Mouse (Mus musculus): ENCODE data around the gene Srsf3.
"Not testable (repeated sequence)": the region's sequence is repeated elsewhere in the genome, so short reads cannot be mapped to it uniquely, and the experiment has no call there.

Gene Srsf3

DNA sequence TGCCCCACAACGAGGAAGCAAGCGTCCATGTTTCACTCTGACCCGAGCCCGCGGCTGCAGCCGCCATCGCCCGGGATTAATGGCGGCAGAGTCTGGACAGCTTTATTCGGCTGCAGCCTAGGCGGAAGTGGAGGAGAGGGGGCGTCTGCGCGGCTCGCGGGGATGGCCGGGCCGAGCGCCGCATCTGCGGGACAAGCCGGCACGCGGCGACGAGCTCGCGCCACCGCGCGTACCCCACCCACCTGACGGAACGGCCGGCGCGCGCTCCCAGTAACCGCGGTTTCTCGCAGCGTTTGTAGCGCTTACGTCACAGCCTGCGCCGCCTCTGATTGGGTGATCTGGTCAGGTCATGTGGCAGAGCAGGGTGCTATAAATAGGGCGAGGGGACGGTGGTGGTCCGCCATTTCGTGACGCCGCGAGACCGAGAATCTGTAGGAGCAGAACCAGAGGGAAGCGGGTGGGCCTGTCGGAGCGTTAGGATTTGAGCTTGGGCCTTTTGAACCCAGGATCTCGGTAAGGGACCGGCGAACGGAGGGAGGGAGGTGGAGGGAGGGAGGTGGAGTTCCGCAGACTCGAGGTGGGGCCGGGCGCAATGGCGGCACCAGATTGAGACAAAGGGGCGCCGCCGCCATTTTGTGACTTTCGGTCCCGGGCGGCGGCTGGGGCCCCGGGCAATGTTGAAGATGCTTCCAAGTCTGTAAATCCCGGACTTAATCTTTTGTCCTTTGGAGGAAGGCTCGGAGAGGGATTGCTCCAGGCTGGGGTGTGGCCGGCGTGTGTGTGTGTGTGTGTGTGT is at the start of gene Srsf3:
Srsf3 (plus strand) TSS at position 355 of the 796 bp plus-strand sequence.
- peak; percentile 99 for DNase-seq (ENCODE audit: low spot score)

- DNase-seq (ENCODE audit: low spot score): no peak
Measured at GRCm38 (mm10) chr17:28984724-28985420, 47.6 kb upstream of the Srsf3 start.

GRCm38 (mm10) chr17:28986833-28987232 is 45.6 kb upstream of the Srsf3 start:
- peak; percentile 18 for DNase-seq (ENCODE audit: low spot score)

DNA sequence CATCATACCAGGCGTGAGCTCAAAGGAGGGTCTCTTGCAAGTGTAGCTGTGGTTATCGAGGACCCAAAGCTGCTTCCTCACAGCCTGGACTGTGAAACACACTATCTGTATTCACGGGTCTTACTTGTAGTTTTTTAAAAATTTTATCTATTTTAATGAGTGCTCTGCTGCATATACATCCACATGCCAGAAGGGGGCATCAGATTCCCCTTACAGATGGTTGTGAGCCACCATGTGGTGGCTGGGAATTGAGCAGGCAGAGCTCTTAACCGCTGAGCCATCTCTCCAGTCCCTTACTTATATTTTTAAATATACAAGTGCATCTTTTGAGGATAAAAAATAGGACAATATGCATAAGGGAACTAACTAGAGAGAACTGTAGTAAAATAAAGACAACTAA is 44.7 kb upstream of the Srsf3 start:
- DNase-seq (ENCODE audit: low spot score): peak; percentile 24

GRCm38 (mm10) chr17:28988291-28988690 is 44.1 kb upstream of the Srsf3 start:
- DNase-seq (ENCODE audit: low spot score): no peak

DNA sequence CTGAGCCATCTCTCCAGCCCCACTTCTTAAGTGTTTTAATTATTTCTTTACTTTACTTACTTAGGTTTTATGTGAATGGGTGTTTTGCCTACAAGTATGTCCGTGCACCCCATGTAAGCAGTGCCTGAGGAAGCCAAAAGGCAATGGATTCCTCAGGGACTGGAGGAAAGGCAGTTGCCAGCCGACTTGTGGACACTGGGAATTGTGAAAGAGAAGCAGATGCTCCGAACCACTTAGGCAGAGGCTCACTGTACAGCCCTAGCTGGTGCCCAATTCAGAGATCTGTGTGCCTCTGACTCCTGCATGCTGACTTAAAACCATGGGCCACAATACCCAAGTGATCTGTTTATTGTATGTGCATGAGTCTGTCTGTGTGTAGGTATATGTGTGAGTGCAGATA is 43.4 kb upstream of the Srsf3 start:
- no peak for DNase-seq (ENCODE audit: low spot score)

DNA sequence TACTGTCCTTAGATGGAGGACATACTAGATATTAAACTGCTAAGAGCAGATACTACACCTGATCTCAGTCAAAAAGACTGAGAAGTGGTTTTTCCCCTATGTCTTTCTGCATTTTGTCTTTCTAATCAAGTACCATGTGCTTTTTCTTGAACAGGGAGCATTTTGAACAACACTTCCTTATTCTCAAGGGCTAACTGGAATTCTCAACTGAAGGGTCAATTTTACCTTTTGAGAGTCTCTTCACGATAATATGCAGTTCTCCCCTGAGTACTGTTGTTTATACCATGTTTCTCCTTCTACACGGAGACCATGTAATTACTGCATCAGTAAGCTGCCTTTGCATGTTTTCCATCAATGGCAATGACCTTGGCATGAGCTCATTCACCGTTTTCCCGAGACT is 42.4 kb upstream of the Srsf3 start:
- DNase-seq (ENCODE audit: low spot score): no peak

- DNase-seq (ENCODE audit: low spot score): no peak
Measured at GRCm38 (mm10) chr17:28991286-28991685, 41.1 kb upstream of the Srsf3 start.

DNA sequence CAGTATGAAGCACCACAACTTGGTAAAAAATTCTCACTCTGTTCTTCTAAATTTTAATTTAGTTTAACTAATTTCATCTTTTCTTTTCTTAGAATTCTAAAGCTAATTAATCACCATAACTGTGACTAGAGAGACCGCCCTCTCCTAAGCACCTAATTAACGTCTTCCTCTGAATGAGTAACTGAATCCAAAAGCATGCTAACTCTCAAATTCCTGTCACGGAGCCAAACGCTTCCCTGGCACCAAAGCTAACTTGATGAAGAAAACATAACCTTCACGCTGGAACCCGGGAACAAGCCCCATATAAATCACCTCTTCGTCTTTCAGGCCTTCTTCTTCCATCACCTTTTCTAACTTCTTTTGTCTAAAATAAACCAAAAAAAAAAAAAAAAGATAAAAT is 40.3 kb upstream of the Srsf3 start:
- DNase-seq (ENCODE audit: low spot score): no peak

DNA sequence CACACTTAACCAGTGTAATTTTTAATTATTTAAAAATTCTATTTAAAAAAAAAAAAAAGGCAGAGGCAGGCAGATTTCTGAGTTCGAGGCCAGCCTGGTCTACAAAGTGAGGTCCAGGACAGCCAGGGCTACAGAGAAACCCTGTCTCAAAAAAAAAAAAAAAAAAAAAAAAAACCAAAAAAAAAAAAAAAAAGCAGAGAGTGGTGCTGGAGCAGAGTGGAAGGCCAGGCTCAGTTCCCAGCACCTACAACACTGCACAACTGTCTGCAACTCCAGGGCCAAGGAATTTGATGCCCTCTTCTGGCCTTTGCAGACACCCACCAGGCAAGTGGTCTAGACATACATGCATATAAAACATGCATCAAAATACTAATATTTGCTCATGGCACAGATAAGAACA is 39.4 kb upstream of the Srsf3 start:
- not testable (repeated sequence) for DNase-seq (ENCODE audit: low spot score)

DNA sequence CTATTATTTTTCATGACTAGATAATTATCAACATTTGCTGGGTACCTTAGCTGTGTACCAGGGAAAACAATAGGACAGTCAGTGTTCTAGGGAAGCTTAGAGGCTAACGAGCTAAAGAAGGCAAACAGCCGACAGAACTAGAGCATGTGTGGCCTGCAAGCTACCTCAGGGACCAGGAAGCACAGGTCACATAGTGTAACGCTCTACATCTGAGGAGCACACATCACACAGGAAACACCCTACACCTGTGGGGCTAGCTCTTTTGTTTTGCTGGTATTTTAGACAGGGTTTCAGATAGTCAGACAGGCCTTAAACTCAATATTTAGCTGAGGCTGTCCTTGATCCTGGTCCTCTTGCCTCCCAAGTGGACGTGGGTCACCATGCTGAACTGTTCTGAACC is 37.8 kb upstream of the Srsf3 start:
- DNase-seq (ENCODE audit: low spot score): no peak

DNA sequence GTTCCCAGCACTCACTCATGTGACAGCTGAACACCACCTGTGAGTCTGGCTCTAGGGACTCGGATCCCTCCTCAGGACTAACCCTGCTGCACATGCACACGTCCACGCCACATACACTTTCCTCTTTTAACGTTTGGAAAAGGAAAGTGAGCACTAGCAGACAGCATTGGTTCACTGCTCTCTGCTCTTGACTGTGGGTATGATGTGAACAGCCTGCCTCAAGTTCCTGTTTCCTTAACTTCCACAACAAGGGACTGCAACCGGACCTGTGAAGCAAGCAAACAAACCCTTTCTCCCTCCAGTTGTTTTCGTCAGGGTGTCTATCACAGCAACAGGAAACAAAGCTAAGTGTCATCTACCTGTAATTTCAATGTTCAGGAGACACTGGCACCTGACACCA is 32.0 kb upstream of the Srsf3 start:
- no peak for DNase-seq (ENCODE audit: low spot score)

- no peak for DNase-seq (ENCODE audit: low spot score)
Measured at GRCm38 (mm10) chr17:29003740-29004139, 28.7 kb upstream of the Srsf3 start.

GRCm38 (mm10) chr17:29005002-29005401 is 27.4 kb upstream of the Srsf3 start:
- DNase-seq (ENCODE audit: low spot score): no peak

DNA sequence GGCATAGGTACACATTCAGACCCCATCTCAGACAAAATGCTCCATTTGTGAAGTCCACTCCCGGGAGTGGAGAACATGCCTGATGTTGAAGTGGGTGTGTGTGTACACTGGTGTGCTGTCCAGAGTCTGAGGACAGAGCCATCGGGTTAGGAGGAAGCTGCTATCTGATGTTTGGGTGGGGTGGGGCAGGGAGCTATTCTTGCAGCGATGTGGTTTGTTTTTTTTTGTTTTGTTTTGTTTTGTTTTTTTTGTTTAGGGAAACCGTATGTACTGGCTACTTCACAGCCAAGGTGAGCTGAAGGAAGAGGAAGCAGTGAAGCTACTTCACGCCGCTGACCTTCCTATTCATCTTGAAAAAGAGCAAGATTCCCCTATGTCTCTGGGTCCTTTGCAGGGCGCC is 25.6 kb upstream of the Srsf3 start:
- DNase-seq (ENCODE audit: low spot score): no peak

- DNase-seq (ENCODE audit: low spot score): no peak
Measured at GRCm38 (mm10) chr17:29007243-29007640, 25.2 kb upstream of the Srsf3 start.

DNA sequence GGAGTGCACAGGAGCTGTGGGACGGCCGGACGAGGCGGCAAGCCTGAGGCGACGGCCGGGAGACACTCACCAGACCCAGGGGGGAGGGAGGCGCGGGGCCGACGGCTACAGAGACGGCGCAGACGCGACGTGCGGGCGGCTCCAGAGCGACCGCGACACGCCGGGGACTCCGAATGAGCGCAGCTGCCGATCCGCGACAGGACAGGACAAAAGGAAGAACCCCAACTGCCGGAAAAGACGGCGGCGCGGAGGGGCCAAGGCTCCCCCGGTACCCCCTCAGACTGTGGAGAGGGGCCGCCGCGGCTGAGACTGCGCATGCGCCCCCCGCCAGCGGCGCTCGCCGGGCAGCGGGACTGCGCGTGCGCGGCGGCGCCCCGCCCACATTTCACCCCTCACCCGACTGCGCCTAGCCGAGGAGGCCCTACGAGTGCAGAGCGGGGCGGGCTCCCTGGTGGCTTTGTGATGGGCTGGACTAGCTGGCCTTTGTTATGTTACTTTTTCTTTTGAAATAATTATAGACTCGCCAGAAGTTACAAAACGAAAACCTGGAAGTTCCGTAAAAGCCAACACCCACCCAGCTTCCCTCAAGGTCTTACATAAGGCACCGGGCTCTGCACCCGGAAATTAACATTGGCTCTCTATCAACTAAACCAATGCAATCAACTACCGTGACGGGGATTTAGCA is 24.6 kb upstream of the Srsf3 start, which contains the start of gene Stk38:
Stk38 (minus strand) TSS at position 355 of the 685 bp plus-strand sequence.
- peak; percentile 90 for DNase-seq (ENCODE audit: low spot score)

- no peak for DNase-seq (ENCODE audit: low spot score)
Measured at GRCm38 (mm10) chr17:29008326-29008650, 24.1 kb upstream of the Srsf3 start.

DNA sequence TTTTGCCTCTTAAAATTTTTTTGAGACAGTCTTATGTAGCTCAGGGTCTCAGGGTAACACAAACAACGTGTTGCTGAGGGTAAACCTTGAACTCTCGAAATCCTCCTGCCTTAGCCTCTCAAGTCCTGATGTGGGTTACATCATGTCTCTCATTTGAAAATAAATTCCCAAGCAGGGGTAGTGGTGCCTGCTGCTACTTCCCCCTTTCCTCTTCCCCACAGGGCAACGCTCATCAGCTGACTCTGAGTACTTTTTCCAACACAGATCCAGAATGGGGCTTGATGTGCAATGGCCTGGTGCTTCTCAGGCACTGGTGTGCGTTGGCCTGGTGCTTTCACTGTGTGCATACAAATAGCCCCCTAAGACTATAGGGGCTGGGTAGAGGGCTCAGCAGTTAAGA is 23.2 kb upstream of the Srsf3 start:
- DNase-seq (ENCODE audit: low spot score): no peak

DNA sequence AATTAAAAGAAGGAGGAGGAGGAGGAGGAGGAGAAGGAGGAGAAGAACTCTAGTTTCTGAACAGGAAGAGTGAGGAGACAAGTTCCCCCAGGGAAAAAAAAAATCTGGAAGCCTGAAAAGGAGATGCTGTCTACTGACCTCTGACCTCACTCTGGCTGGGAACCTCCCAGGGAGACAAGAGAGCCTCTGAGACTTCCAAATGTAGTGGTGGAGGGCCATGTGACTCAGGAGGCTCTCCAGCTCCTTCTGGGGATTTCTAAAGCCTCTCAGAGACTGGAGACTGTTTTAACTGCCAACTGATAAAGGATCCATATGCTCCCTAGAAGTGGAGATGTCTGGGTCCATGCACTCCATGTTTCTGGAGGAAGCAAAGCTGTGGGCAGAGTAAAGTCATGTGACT is 18.2 kb upstream of the Srsf3 start:
- no peak for DNase-seq (ENCODE audit: low spot score)

DNA sequence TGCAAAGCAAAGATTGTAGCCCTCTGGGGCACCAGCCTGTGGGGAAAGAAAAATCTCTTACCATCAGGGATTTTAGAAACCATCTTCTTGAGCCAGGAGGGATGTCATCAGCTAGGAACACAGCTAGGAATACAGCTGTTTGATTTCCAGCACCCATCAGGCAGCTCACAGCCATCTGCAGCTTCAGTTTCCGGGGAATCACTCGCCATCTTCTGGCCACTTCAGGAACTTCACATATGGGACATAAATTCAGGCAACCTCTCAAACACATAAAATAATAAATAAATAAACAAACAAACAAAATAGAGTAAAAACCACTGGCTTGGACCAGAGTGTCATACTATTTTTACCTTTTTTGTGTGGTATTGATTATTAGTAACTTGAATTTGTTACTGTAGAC is 16.8 kb upstream of the Srsf3 start:
- no peak for DNase-seq (ENCODE audit: low spot score)

- peak; percentile 53 for DNase-seq (ENCODE audit: low spot score)
Measured at GRCm38 (mm10) chr17:29016705-29017104, 15.7 kb upstream of the Srsf3 start.

All from urinary bladder, postnatal 14 days (tissue).